Mouse (Mus musculus) MEL (cell line): ENCODE data around the gene 1700067P10Rik. TPM values are rescaled to one million over a fixed set of nuclear protein-coding genes. Genes with fewer than 3 reads are reported as not detected.

ENCODE experiments used
- DNase-seq: peaks from one replicate; pipeline ENCODE4 v3.0.0; 2011; ENCODE audit warnings: low read depth, low spot score
- H3K27ac ChIP-seq: 2 replicates; pipeline ENCODE4 v1.5.1; 2012; ENCODE audit warnings: low read depth, mild to moderate bottlenecking, control low read depth, low read length, moderate library complexity; ENCODE audit not compliant: control insufficient read depth
- H3K27me3 ChIP-seq, 2 experiments: fragments of 150-350 bp in 1 of 2; sonication (generic) in 1 of 2; 2 replicates each; pipeline ENCODE4 v1.6.1; 2012; ENCODE audit warnings: low read length in 2 of 2, mild to moderate bottlenecking in 2 of 2, improper control_type of control experiment in 1 of 2, moderate library complexity in 1 of 2; ENCODE audit not compliant: insufficient read depth in 2 of 2, control insufficient read depth in 1 of 2
- H3K36me3 ChIP-seq, 2 experiments: 2 replicates each; pipeline ENCODE4 v1.6.1; 2012 to 2014; ENCODE audit warnings: low read length in 2 of 2, improper control_type of control experiment in 1 of 2, inconsistent platforms in 1 of 2, mild to moderate bottlenecking in 1 of 2; ENCODE audit not compliant: insufficient read depth in 2 of 2, control insufficient read depth in 1 of 2
- H3K4me1 ChIP-seq, 2 experiments: fragments of 150-350 bp in 1 of 2; sonication (generic) in 1 of 2; 2 replicates each; pipeline ENCODE4 v1.6.1; 2012; ENCODE audit warnings: low read length in 2 of 2, improper control_type of control experiment in 1 of 2, mild to moderate bottlenecking in 1 of 2; ENCODE audit not compliant: insufficient read depth in 2 of 2, control insufficient read depth in 1 of 2
- H3K4me3 ChIP-seq, 2 experiments: fragments of 150-350 bp in 1 of 2; sonication (generic) in 1 of 2; 2 replicates each; pipeline ENCODE4 v1.5.1; 2012; ENCODE audit warnings: low read depth in 2 of 2, low read length in 2 of 2, mild to moderate bottlenecking in 2 of 2, moderate library complexity in 2 of 2, control low read depth in 1 of 2, improper control_type of control experiment in 1 of 2; ENCODE audit not compliant: control insufficient read depth in 1 of 2, insufficient read depth in 1 of 2
- H3K79me2 ChIP-seq: 2 replicates; pipeline ENCODE4 v1.6.1; 2012; ENCODE audit warnings: mild to moderate bottlenecking, low read length, moderate library complexity; ENCODE audit not compliant: control insufficient read depth, poor library complexity, insufficient read depth
- H3K9ac ChIP-seq: 2 replicates; pipeline ENCODE4 v1.6.1; 2012; ENCODE audit warnings: low read depth, mild to moderate bottlenecking, control low read depth, low read length, moderate library complexity; ENCODE audit not compliant: control insufficient read depth, poor library complexity, severe bottlenecking
- H3K9me3 ChIP-seq: fragments of 150-350 bp; sonication (generic); replicated peaks from 2 replicates; pipeline ENCODE4 v1.6.1; 2012; ENCODE audit warnings: mild to moderate bottlenecking, low read length, improper control_type of control experiment, moderate library complexity; ENCODE audit not compliant: insufficient read depth
- EP300 ChIP-seq, 2 experiments: IDR thresholded peaks; 2 replicates each; pipeline ENCODE4 v1.6.1; 2011; ENCODE audit warnings: improper control_type of control experiment in 2 of 2, low read length in 2 of 2, low read depth in 1 of 2, mild to moderate bottlenecking in 1 of 2
- GABPA ChIP-seq: IDR thresholded peaks from 2 replicates; pipeline ENCODE4 v1.6.1; 2012; ENCODE audit warnings: low read depth, mild to moderate bottlenecking, inconsistent platforms, low read length, improper control_type of control experiment, moderate library complexity
- GATA1 ChIP-seq: IDR thresholded peaks from 2 replicates; pipeline ENCODE4 v1.6.1; 2011; ENCODE audit warnings: low read depth, low read length, improper control_type of control experiment
- KAT2A ChIP-seq: conservative IDR thresholded peaks from 2 replicates; pipeline ENCODE4 v1.6.1; 2012; ENCODE audit warnings: low read depth, low read length, improper control_type of control experiment, inconsistent platforms
- MAFK ChIP-seq: IDR thresholded peaks from 2 replicates; pipeline ENCODE4 v1.6.1; 2011; ENCODE audit warnings: low read depth, mild to moderate bottlenecking, low read length, improper control_type of control experiment, borderline replicate concordance
- MEF2A ChIP-seq: IDR thresholded peaks from 2 replicates; pipeline ENCODE4 v1.6.1; 2014; ENCODE audit warnings: low read depth, mild to moderate bottlenecking, inconsistent platforms, low read length, improper control_type of control experiment; ENCODE audit not compliant: poor library complexity, insufficient replicate concordance, severe bottlenecking; ENCODE audit errors: extremely low read depth
- MYB ChIP-seq: IDR thresholded peaks from 2 replicates; pipeline ENCODE4 v1.6.1; 2011; ENCODE audit warnings: mild to moderate bottlenecking, low read depth, low read length, improper control_type of control experiment
- MYC ChIP-seq: IDR thresholded peaks from 2 replicates; pipeline ENCODE4 v1.6.1; 2011; ENCODE audit warnings: low read depth, mild to moderate bottlenecking, low read length, improper control_type of control experiment, moderate library complexity
- NELFE ChIP-seq: IDR thresholded peaks from 2 replicates; pipeline ENCODE4 v1.6.1; 2011; ENCODE audit warnings: low read depth, low read length, improper control_type of control experiment
- NRF1 ChIP-seq: IDR thresholded peaks from 2 replicates; pipeline ENCODE4 v1.6.1; 2014; ENCODE audit warnings: low read depth, mild to moderate bottlenecking, inconsistent platforms, low read length, improper control_type of control experiment, moderate library complexity; ENCODE audit not compliant: poor library complexity, insufficient read depth, severe bottlenecking
- RAD21 ChIP-seq: IDR thresholded peaks from 2 replicates; pipeline ENCODE4 v1.6.1; 2011; ENCODE audit warnings: mild to moderate bottlenecking, low read depth, low read length, improper control_type of control experiment
- RCOR1 ChIP-seq: IDR thresholded peaks from 2 replicates; pipeline ENCODE4 v1.6.1; 2012; ENCODE audit warnings: low read depth, mild to moderate bottlenecking, inconsistent platforms, low read length, improper control_type of control experiment
- USF2 ChIP-seq, 2 experiments: IDR thresholded peaks; 2 replicates each; pipeline ENCODE4 v1.6.1; 2011 to 2012; ENCODE audit warnings: improper control_type of control experiment in 2 of 2, low read length in 2 of 2, borderline replicate concordance in 1 of 2, inconsistent platforms in 1 of 2, low read depth in 1 of 2, mild to moderate bottlenecking in 1 of 2; ENCODE audit not compliant: insufficient read depth in 1 of 2
- ZC3H11A ChIP-seq: IDR thresholded peaks from 2 replicates; pipeline ENCODE4 v1.6.1; 2012; ENCODE audit warnings: low read depth, mild to moderate bottlenecking, inconsistent platforms, low read length, improper control_type of control experiment
- ZNF384 ChIP-seq: IDR thresholded peaks from 2 replicates; pipeline ENCODE4 v1.6.1; 2012; ENCODE audit warnings: low read depth, mild to moderate bottlenecking, inconsistent platforms, low read length, improper control_type of control experiment
- polyA plus RNA-seq, 2 experiments: library from polyadenylated mRNA; stranded (reverse) in 1 of 2; unstranded in 1 of 2; fragments of >175 nt in 1 of 2; fragments of >200 nt in 1 of 2; gene quantifications; 2 replicates each; pipeline versions ENCODE4 v1.2.1 to v1.2.4; 2012; ENCODE audit warnings: low replicate concordance in 2 of 2, low read depth in 1 of 2; ENCODE audit not compliant: insufficient read length in 2 of 2, insufficient read depth in 1 of 2, missing spikeins in 1 of 2
- total RNA-seq: library from RNA; depleted of rRNA; stranded (reverse); fragments of 300-350 nt; gene quantifications from 2 replicates; pipeline ENCODE4 v1.2.3, GENCODE M21; 2012

The 1700067P10Rik gene
- total and polyA plus RNA-seq, 3 experiments, result not detected

DNA sequence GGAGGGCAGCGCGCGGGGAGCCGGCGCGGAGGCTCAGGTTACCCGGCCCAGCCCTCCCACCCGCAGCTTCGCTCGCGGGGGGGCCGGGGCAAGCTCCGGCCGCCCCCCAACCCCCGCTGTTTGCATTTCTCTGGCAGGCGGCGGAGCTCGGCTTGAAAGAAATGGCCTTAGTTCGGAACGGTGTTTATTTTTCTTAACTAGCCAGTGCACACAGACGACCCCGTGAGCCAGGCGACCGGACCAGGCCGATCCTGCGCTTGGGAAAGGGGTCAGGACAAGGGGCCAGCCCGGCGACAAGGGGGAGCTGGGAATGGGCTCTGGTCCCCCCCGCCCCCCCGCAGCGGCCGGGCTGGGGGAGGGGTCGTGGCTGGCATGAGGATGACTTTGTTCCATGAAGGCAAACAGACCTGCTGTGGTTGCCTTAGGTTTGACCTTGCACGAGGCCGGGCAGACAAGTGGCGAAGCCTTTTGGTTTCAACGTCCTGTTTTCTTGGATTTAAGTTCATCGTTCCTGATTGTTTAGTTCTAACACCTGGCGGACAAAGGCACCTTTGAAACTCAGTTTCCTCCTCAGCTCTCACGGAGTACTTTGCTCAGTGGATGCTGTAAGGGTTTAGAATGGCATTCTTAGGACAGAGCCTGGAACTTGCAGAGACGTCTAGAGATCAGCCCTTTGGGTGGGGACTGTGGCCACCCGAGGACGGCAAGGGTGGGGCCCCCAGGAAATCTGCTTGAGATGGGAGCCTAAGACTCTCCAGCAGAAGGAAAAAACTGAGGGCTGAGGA lies 8.8 kb downstream of the 1700067P10Rik start:
- Histone ChIP-seq H3K9ac (no peak overlapping the region), H3K27ac (no peak overlapping the region), H3K9me3 (no peaks in the 10 kb centered on the region), H3K79me2 (no peaks in the 10 kb centered on the region), H3K4me3 (no peak overlapping the region), H3K27me3 (0 out of 4 replicates have a peak, but pooled peaks cover 0 to under 1% of the 10 kb centered on the region in 2 experiments), H3K4me1 (no peaks in the 10 kb centered on the region), H3K36me3 (no peaks in the 10 kb centered on the region)
- TF ChIP-seq USF2 (IDR thresholded peaks at IDR 0.05; ENCODE audit: borderline replicate concordance in 1 of 2, insufficient read depth in 1 of 2, low read depth in 1 of 2, low read length in 2 of 2) (no peak), NELFE (no peak), NRF1 (no peak), RCOR1 (no peak), GATA1 (no peak), MYB (no peak), GABPA (no peak)
- no peak for DNase-seq

DNA sequence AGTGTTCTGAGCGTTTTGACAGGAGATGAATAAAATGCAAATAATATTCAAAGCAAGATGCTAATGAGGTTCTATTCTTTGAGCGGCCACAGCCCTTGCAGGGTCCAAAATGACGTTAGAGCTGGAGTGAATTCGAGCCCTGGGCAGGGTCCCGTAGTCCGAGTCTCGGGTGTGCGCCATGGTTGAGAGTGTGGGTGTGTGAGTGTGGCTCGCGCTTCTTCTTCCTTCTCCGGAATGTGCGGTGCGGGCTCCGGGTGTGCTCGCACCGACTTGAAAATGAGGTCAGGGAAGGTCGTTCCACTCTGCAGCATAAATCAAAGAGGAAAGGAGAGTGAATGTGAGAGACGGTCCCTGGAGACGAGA lies 9.4 kb downstream of the 1700067P10Rik start:
- Histone ChIP-seq H3K36me3 (no peaks in the 10 kb centered on the region), H3K9ac (no peak overlapping the region), H3K9me3 (no peaks in the 10 kb centered on the region), H3K4me1 (no peaks in the 10 kb centered on the region), H3K79me2 (no peaks in the 10 kb centered on the region), H3K27me3 (peaks cover 2% of the 10 kb centered on the region in 2 experiments; a peak in 2 of 4 replicates), H3K27ac (no peak overlapping the region), H3K4me3 (no peak overlapping the region)
- no peak for DNase-seq
- TF ChIP-seq KAT2A (no peak), RAD21 (no peak), ZC3H11A (no peak), USF2 (IDR thresholded peaks at IDR 0.05; ENCODE audit: borderline replicate concordance in 1 of 2, insufficient read depth in 1 of 2, low read depth in 1 of 2, low read length in 2 of 2) (no peak), EP300 (IDR thresholded peaks at IDR 0.05; ENCODE audit: low read depth in 1 of 2, low read length in 2 of 2) (no peak), MAFK (no peak), MEF2A (no peak), NRF1 (no peak), ZNF384 (no peak), MYC (no peak)
